12 mouse cellular contexts compared by ENCODE assay signal in the genomic region with DNA sequence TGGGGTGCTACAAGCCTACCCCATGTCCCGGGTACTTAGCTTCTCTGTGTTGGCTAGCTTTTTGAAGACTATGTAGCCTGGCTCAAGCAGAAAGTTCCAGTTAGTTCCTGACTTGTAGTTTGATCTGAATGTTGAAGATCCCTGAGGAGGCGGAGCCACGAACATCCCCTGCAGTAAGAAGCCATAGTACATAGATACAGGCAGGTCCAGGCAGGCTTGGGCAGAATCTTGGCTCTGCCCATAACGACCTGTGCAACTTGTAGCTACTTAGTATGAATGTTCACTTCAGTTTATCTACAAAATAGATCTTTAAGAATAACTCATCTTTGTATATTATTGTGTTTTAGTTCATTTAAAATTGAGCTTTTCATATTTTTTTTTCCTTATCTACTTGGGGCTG.
"Had no signal": no experiment of that assay in that cellular context is flagged by ENCODE, and none has a peak within 500 bp of the region (broad histone marks: within the 10 kb centered on the region; RNA-seq: fewer than 3 reads in every experiment).

No protein-coding gene starts in this region.

- DNase-seq: retina, postnatal 1 day; right cerebral cortex, adult 18-20 months; right cerebral cortex, postnatal 14 days; right cerebral cortex, postnatal 25 days; right cerebral cortex, postnatal 4 days; spleen, adult 18-20 months; thymus, adult 18-20 months; thymus, adult 2 months; thymus, postnatal 14 days; thymus, postnatal 25 days; thymus, postnatal 36 days; thymus, postnatal 4 days had no signal
